Mouse (Mus musculus): ENCODE measurements around the gene Tns1. TPM values are rescaled to one million over a fixed set of nuclear protein-coding genes. Genes with fewer than 3 reads are reported as not detected.

The Tns1 gene
- polyA plus RNA-seq, 1 experiment = 35.5 TPM

DNA sequence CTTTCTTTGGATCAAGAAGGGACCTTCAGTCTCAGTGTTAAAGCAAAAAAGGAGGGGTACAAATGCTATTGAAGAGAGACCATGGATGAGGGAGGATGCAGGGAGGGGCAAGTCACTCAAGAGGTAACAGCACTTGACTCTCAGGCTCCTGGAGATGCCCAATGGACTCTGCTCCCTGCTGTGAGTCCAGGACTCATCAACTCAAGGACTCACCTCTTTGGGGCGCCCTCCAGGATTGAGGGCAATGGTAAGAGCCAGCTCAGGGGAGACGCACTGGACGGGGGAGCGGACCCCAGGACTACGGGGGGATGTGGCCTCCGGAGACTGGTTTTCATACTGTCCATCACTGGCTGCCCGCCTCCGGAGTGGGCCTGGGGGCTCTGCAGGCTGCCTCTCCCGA is 182.6 kb downstream of the Tns1 start:
- Histone ChIP-seq H3K4me1 (ENCODE audit: control insufficient read depth, insufficient read depth, low read length) (peaks cover 1% of the 10 kb centered on the region; the same call in 1 of the 2 replicates), H3K4me3 (ENCODE audit: insufficient read depth, low read length) (no peak overlapping the region), H3K27ac (ENCODE audit: insufficient read depth, low read depth, low read length) (no peak overlapping the region)
- TF ChIP-seq CTCF (IDR thresholded peaks at IDR 0.05; ENCODE audit: low read depth, low read length) (no peak), POLR2A (IDR thresholded peaks at IDR 0.05; ENCODE audit: borderline replicate concordance, low read depth, low read length) (no peak)

DNA sequence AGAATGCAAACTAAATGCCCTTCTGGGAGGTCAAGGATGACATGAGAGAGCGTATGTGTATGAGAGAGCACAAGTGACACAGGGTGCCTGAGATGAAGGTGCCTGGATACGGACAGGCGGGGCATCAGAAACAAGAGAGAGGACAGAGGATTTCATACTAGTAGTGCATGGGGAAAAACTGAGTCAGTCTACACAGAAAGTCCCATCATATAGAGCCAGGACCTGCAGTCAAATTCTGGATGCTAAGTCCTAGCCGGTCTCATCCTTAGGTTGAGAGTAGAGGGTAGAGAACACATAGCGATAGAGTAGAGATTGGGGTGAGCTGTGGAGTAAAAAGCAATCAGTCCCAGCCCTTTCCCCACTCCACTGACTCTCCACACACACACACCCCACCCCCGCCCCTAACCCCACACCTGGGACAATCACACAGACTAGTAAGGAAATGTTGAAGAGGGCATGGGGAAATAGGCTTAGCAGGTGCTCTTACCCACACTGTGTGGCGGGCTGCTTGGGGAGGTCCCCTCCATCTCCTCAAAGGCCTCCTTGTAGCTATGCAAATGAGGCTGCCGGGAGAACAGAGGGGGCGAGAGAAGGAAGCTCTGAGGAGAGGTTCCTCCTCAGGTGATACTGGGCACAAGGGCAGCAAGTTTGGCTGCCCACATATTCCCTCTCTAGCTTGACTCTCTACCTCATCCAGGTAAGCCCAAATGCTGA is 183.6 kb downstream of the Tns1 start:
- H3K4me1 ChIP-seq (ENCODE audit: control insufficient read depth, insufficient read depth, low read length) = peaks cover 2% of the 10 kb centered on the region; the same call in 1 of the 2 replicates
- TF ChIP-seq CTCF (IDR thresholded peaks at IDR 0.05; ENCODE audit: low read depth, low read length) (no peak), POLR2A (IDR thresholded peaks at IDR 0.05; ENCODE audit: borderline replicate concordance, low read depth, low read length) (no peak)
- H3K4me3 ChIP-seq (ENCODE audit: insufficient read depth, low read length) = no peak overlapping the region
- no peak overlapping the region for H3K27ac ChIP-seq (ENCODE audit: insufficient read depth, low read depth, low read length)

DNA sequence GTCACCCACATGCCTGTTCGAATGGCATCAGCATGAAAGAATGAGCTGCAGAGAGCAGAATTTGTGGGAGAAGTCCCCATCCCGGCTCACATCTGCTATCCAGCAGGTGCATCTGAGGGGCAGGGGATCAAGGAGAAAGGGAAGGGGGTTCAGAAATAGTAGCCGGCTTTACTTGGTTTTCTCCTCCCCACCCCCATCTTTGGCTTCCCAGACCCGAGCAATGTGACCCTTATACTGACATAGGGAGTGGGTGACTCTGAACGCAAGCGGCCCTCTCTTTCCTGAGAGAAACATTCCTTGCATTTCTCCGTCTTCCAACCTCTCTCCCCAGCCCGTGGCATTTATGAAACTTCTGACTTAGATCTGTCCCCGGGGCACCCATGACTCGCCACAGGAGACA is 185.7 kb downstream of the Tns1 start:
- Histone ChIP-seq H3K4me1 (ENCODE audit: control insufficient read depth, insufficient read depth, low read length) (peaks cover 2% of the 10 kb centered on the region; the same call in 1 of the 2 replicates), H3K4me3 (ENCODE audit: insufficient read depth, low read length) (no peak overlapping the region), H3K27ac (ENCODE audit: insufficient read depth, low read depth, low read length) (no peak overlapping the region)
- TF ChIP-seq POLR2A (IDR thresholded peaks at IDR 0.05; ENCODE audit: borderline replicate concordance, low read depth, low read length) (no peak), CTCF (IDR thresholded peaks at IDR 0.05; ENCODE audit: low read depth, low read length) (no peak)

DNA sequence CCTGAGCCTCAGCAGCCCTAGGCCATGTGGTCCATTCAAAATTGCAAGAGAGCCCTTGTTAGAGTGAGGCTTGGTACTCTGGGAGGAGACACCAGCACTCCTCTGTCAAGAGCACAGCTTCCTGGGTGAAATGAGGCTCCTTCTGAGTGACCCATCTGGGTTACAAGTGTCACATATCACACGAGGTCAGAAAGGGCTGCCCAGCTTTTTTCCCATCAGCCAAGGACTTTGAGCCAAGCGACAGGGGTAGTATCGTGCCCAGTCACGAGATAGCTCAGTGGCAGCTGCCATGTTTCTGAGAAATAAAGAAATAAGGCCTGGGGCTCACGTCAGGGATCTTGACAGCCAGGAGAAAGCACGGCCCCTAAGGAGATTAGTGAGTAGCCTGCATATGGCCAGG is 186.4 kb downstream of the Tns1 start:
- Histone ChIP-seq H3K4me1 (ENCODE audit: control insufficient read depth, insufficient read depth, low read length) (peaks cover 2% of the 10 kb centered on the region; the same call in 1 of the 2 replicates), H3K27ac (ENCODE audit: insufficient read depth, low read depth, low read length) (no peak overlapping the region), H3K4me3 (ENCODE audit: insufficient read depth, low read length) (no peak overlapping the region)
- TF ChIP-seq CTCF (IDR thresholded peaks at IDR 0.05; ENCODE audit: low read depth, low read length) = no peak
- no peak for TF ChIP-seq POLR2A (IDR thresholded peaks at IDR 0.05; ENCODE audit: borderline replicate concordance, low read depth, low read length)

DNA sequence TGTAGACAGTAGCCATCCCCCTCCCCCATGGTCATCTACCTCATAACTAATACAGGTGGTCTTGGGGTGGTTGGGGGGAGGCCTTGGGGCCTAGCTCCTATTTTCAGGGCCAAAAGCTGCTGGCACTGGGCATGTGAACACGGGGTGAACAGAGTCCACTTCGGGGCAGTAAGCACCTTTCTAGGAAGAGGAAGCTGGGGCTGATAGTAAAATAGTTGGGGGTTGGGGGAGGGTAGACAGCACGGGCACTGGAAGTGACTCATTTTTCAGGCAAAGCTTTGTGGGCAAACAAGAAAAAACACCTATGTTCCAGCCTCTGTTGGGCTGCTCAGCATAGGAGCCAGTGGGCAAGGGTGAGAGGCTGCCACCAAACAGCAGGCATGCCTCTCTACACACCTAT is 187.7 kb downstream of the Tns1 start:
- Histone ChIP-seq H3K4me3 (ENCODE audit: insufficient read depth, low read length) (no peak overlapping the region), H3K4me1 (ENCODE audit: control insufficient read depth, insufficient read depth, low read length) (peaks cover 2% of the 10 kb centered on the region; the same call in 1 of the 2 replicates), H3K27ac (ENCODE audit: insufficient read depth, low read depth, low read length) (no peak overlapping the region)
- TF ChIP-seq POLR2A (IDR thresholded peaks at IDR 0.05; ENCODE audit: borderline replicate concordance, low read depth, low read length) (no peak), CTCF (IDR thresholded peaks at IDR 0.05; ENCODE audit: low read depth, low read length) (no peak)

DNA sequence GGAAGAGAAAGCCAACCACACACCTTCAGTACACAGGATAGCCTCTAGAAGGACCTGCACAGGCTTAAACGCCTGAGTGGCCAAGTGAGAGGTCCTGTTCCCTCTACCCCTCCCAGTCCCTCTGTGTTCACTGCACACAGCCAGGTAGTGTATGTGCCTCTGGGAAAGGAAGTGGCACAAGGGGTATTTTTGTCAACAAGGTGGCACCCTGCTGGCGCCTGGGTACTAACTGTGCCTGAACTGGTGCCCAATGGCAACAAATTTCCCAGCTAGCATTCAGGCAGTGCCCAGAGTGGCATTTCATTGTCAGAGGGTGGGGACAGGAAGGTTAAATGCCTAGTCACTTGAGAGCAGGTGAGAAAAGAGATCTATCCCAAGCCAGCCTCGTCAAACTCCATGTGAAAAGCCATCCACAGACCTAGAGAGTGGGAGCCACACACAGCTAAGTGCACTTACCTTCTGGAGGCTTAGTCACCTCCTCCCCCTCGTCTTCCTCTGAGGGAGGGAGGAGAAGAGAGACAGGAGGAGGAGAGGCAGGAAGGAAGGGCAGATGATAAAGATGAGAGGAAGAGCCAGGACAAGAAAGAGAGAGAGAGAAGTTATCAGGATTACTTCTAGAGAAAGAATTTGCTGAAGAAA is 188.7 kb downstream of the Tns1 start:
- H3K27ac ChIP-seq (ENCODE audit: insufficient read depth, low read depth, low read length) = no peak overlapping the region
- H3K4me3 ChIP-seq (ENCODE audit: insufficient read depth, low read length) = no peak overlapping the region
- H3K4me1 ChIP-seq (ENCODE audit: control insufficient read depth, insufficient read depth, low read length) = peaks cover 2% of the 10 kb centered on the region; the same call in 1 of the 2 replicates
- TF ChIP-seq CTCF (IDR thresholded peaks at IDR 0.05; ENCODE audit: low read depth, low read length) (no peak), POLR2A (IDR thresholded peaks at IDR 0.05; ENCODE audit: borderline replicate concordance, low read depth, low read length) (no peak)

DNA sequence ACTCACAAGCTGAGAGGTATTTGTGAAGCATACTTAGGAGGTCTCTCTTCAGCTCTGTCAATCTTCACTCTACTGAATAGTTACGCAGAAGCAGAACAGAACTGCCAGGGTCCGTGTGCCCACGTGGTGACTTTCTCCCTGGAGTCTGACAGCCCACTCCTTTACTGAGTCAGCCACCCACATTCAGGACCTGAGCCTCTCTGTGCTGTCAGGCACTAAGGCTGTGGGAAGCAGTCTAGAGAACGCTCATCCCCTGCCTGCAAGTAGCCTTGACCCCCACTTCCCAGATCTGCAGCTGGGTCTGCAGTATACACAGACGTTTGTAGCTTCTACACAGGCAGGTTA is 191.1 kb downstream of the Tns1 start:
- TF ChIP-seq CTCF (IDR thresholded peaks at IDR 0.05; ENCODE audit: low read depth, low read length) (no peak), POLR2A (IDR thresholded peaks at IDR 0.05; ENCODE audit: borderline replicate concordance, low read depth, low read length) (no peak)
- no peak overlapping the region for H3K4me3 ChIP-seq (ENCODE audit: insufficient read depth, low read length)
- H3K27ac ChIP-seq (ENCODE audit: insufficient read depth, low read depth, low read length) = no peak overlapping the region
- H3K4me1 ChIP-seq (ENCODE audit: control insufficient read depth, insufficient read depth, low read length) = peaks cover 2% of the 10 kb centered on the region; the same call in 1 of the 2 replicates

DNA sequence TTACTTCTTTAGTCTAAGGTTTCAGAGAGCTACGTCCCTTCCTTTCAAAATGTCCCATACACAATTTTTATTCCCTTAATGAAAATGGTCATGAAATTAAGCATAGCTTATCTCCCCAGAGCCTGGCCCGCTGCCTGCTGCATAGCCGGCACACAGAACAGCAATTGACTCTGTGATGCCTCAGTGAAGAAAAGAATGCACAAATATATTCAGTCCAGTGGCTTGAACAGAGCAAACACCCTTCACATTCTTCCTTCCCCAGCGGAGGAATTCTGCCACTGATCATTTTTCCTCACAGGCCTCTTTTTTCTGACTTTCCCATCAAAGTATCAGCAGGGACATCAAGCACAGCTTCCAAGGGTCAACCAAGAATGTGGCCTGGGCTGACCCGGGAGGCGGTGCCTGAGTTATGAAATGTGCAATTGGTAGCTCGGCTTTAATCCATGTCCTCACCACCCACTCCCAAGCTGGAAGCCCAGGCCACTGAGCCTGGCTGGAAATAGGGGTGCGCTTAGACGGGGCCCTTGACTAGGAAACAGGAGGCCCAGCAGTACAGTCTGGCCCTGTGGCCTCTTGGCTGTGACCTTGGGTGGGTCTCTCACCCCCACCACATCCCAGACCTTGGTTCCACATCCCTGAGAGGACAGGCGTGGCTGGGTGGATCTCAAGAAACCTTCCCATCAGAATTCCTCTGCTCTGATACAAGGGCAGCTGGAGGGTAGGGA is 191.7 kb downstream of the Tns1 start:
- Histone ChIP-seq H3K4me3 (ENCODE audit: insufficient read depth, low read length) (no peak overlapping the region), H3K27ac (ENCODE audit: insufficient read depth, low read depth, low read length) (no peak overlapping the region), H3K4me1 (ENCODE audit: control insufficient read depth, insufficient read depth, low read length) (peaks cover 2% of the 10 kb centered on the region; the same call in 1 of the 2 replicates)
- TF ChIP-seq POLR2A (IDR thresholded peaks at IDR 0.05; ENCODE audit: borderline replicate concordance, low read depth, low read length) = no peak
- TF ChIP-seq CTCF (IDR thresholded peaks at IDR 0.05; ENCODE audit: low read depth, low read length) = no peak

DNA sequence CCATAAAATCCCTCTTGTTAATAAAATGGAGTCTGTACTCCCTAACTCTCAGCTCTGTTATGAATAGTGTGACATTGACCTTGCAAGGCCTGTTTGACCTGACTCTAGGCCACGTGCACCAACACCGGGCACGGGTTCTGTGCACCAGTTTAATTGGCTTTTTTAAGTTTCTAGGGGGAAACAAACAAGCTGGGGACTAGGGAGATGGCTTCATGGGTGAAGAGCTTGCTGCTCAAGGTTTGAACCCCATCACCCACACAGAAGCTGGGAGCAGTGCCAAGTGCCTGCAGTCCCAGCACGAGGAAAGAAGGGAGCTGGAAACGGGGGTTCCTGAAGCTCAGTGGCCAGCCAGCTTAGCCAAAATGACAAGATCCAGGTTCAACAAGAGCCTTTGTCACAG is 192.4 kb downstream of the Tns1 start:
- Histone ChIP-seq H3K4me3 (ENCODE audit: insufficient read depth, low read length) (no peak overlapping the region), H3K4me1 (ENCODE audit: control insufficient read depth, insufficient read depth, low read length) (peaks cover 2% of the 10 kb centered on the region; the same call in 1 of the 2 replicates), H3K27ac (ENCODE audit: insufficient read depth, low read depth, low read length) (no peak overlapping the region)
- TF ChIP-seq CTCF (IDR thresholded peaks at IDR 0.05; ENCODE audit: low read depth, low read length) = no peak
- no peak for TF ChIP-seq POLR2A (IDR thresholded peaks at IDR 0.05; ENCODE audit: borderline replicate concordance, low read depth, low read length)

All from bone marrow macrophage, adult 2 months (primary cell).